Mouse (Mus musculus): ENCODE data around the gene Abca9. TPM values are rescaled to one million over a fixed set of nuclear protein-coding genes. Genes with fewer than 3 reads are reported as not detected.

Gene Abca9
- total and polyA plus RNA-seq, 3 experiments, result not detected

DNA sequence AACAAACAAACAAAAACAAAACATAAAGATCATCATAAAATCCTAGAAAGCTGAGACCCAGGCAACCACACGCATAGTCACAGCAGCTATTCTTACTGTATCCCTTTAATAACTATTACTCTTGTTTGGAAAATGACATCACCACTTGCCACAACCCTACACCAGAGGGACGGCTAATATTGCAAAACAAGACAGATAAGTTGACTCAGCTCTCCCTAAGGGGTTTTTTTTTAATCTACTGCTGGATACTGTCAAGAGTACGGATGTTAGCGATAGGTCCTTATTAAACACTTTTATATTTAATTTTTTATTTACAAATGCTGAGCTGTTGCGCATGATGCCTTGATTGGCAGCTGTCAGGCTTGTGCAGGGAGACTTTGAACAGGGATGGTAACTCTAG is 37.2 kb downstream of the Abca9 start:
- H3K4me3 ChIP-seq (ENCODE audit: control insufficient read depth in 1 of 2, insufficient read depth in 1 of 2, low read depth in 2 of 2, low read length in 2 of 2), result no peak overlapping the region
- H3K4me1 ChIP-seq (ENCODE audit: control insufficient read depth in 1 of 2, insufficient read depth in 2 of 2, low read length in 2 of 2), result no peaks in the 10 kb centered on the region
- TF ChIP-seq GABPA (IDR thresholded peaks at IDR 0.05; ENCODE audit: low read depth, low read length) (no peak), ZNF384 (IDR thresholded peaks at IDR 0.05; ENCODE audit: low read depth, low read length) (no peak), MYB (IDR thresholded peaks at IDR 0.05; ENCODE audit: low read depth, low read length) (no peak), MXI1 (IDR thresholded peaks at IDR 0.05; ENCODE audit: low read depth, low read length) (no peak), CHD2 (IDR thresholded peaks at IDR 0.05; ENCODE audit: low read length) (no peak), MAX (IDR thresholded peaks at IDR 0.05; ENCODE audit: low read length) (no peak), USF1 (IDR thresholded peaks at IDR 0.05; ENCODE audit: low read depth, low read length) (no peak), JUND (IDR thresholded peaks at IDR 0.05; ENCODE audit: low read depth, low read length) (no peak), MAFK (IDR thresholded peaks at IDR 0.05; ENCODE audit: borderline replicate concordance, low read depth, low read length) (no peak), NELFE (IDR thresholded peaks at IDR 0.05; ENCODE audit: low read depth, low read length) (no peak), TAL1 (IDR thresholded peaks at IDR 0.05; ENCODE audit: low read length) (no peak), GATA1 (IDR thresholded peaks at IDR 0.05; ENCODE audit: low read depth, low read length) (no peak), SMC3 (IDR thresholded peaks at IDR 0.05; ENCODE audit: low read depth, low read length) (no peak), HCFC1 (IDR thresholded peaks at IDR 0.05; ENCODE audit: low read depth, low read length) (no peak), BHLHE40 (IDR thresholded peaks at IDR 0.05; ENCODE audit: borderline replicate concordance, low read depth, low read length) (no peak), NRF1 (IDR thresholded peaks at IDR 0.05; ENCODE audit: insufficient read depth, low read depth, low read length, poor library complexity, severe bottlenecking) (no peak), USF2 (IDR thresholded peaks at IDR 0.05; ENCODE audit: borderline replicate concordance in 1 of 2, insufficient read depth in 1 of 2, low read depth in 1 of 2, low read length in 2 of 2) (no peak), ETS1 (IDR thresholded peaks at IDR 0.05; ENCODE audit: low read depth, low read length) (no peak), MEF2A (IDR thresholded peaks at IDR 0.05; ENCODE audit: extremely low read depth, insufficient replicate concordance, low read depth, low read length, poor library complexity, severe bottlenecking) (no peak), ZC3H11A (IDR thresholded peaks at IDR 0.05; ENCODE audit: low read depth, low read length) (no peak)
- H3K27me3 ChIP-seq (ENCODE audit: control insufficient read depth in 1 of 2, insufficient read depth in 2 of 2, low read length in 2 of 2), result no peaks in the 10 kb centered on the region
- no peaks in the 10 kb centered on the region for H3K79me2 ChIP-seq (ENCODE audit: control insufficient read depth, insufficient read depth, low read length, poor library complexity)
- no peak overlapping the region for H3K9ac ChIP-seq (ENCODE audit: control insufficient read depth, low read depth, low read length, poor library complexity, severe bottlenecking)
- H3K27ac ChIP-seq (ENCODE audit: control insufficient read depth, low read depth, low read length), result no peak overlapping the region
- H3K36me3 ChIP-seq (ENCODE audit: control insufficient read depth in 1 of 2, insufficient read depth in 2 of 2, low read length in 2 of 2), result no peaks in the 10 kb centered on the region
- no peak for DNase-seq (ENCODE audit: low read depth, low spot score)
- H3K9me3 ChIP-seq (replicated peaks; ENCODE audit: insufficient read depth, low read length), result no peaks in the 10 kb centered on the region

DNA sequence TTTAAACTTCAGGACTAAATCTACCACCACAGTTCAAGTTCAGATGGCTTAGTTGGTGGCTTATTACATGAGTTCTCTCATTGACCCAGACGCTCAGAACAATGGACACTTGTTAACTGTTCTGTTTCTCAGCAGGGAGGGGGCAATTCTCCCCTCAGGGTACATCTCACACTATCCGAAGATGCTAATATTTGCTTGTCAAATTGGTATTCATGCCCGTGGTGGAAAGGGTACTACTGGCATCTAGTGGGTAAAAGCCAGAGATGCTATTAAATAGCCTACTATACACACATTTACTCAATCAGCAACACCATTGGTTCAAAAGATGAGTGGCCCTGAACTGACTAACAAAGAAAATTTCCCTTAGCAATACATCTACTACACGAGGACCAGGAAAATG is 56.9 kb downstream of the Abca9 start:
- peak; percentile 8 for TF ChIP-seq RAD21 (IDR thresholded peaks at IDR 0.05; ENCODE audit: low read depth, low read length)
- no peak; a peak in 1 of 6 replicates for TF ChIP-seq CTCF (IDR thresholded peaks at IDR 0.05 in 2 of 3, conservative IDR thresholded peaks at IDR 0.05 in 1 of 3; ENCODE audit: control insufficient read depth in 1 of 3, insufficient read depth in 1 of 3, low read depth in 2 of 3, low read length in 3 of 3, poor library complexity in 1 of 3, severe bottlenecking in 1 of 3)
- no peak for TF ChIP-seq RCOR1 (IDR thresholded peaks at IDR 0.05; ENCODE audit: low read depth, low read length)
- no peak for TF ChIP-seq MEF2A (IDR thresholded peaks at IDR 0.05; ENCODE audit: extremely low read depth, insufficient replicate concordance, low read depth, low read length, poor library complexity, severe bottlenecking)
- TF ChIP-seq ETS1 (IDR thresholded peaks at IDR 0.05; ENCODE audit: low read depth, low read length), result no peak
- no peak for TF ChIP-seq UBTF (IDR thresholded peaks at IDR 0.05; ENCODE audit: borderline replicate concordance, insufficient read depth, low read depth, low read length)
- Histone ChIP-seq H3K36me3 (ENCODE audit: control insufficient read depth in 1 of 2, insufficient read depth in 2 of 2, low read length in 2 of 2) (no peaks in the 10 kb centered on the region), H3K4me3 (ENCODE audit: control insufficient read depth in 1 of 2, insufficient read depth in 1 of 2, low read depth in 2 of 2, low read length in 2 of 2) (no peak overlapping the region), H3K27ac (ENCODE audit: control insufficient read depth, low read depth, low read length) (no peak overlapping the region), H3K27me3 (ENCODE audit: control insufficient read depth in 1 of 2, insufficient read depth in 2 of 2, low read length in 2 of 2) (no peaks in the 10 kb centered on the region), H3K79me2 (ENCODE audit: control insufficient read depth, insufficient read depth, low read length, poor library complexity) (no peaks in the 10 kb centered on the region), H3K9ac (ENCODE audit: control insufficient read depth, low read depth, low read length, poor library complexity, severe bottlenecking) (no peak overlapping the region), H3K4me1 (ENCODE audit: control insufficient read depth in 1 of 2, insufficient read depth in 2 of 2, low read length in 2 of 2) (no peaks in the 10 kb centered on the region), H3K9me3 (replicated peaks; ENCODE audit: insufficient read depth, low read length) (no peaks in the 10 kb centered on the region)
- DNase-seq (ENCODE audit: low read depth, low spot score), result no peak
